Mouse (Mus musculus) CD4-positive helper T cell, adult 2 months (primary cell): ENCODE data around the gene Arhgap15.
A peak's percentile ranks its signal among the peaks of the same experiment; 100 is the strongest.

Source experiments
- DNase-seq: peaks from one replicate; pipeline ENCODE4 v3.0.0-alpha.2; 2012; ENCODE audit warnings: low read depth, missing footprints, low spot score

Gene Arhgap15

GRCm38 (mm10) chr2:44300466-44300865 is 551.8 kb downstream of the Arhgap15 start:
- no peak for DNase-seq

- DNase-seq: no peak
These were observed 555.8 kb downstream of the Arhgap15 start for GRCm38 (mm10) chr2:44304261-44304970.

- no peak for DNase-seq
These were observed 556.6 kb downstream of the Arhgap15 start for GRCm38 (mm10) chr2:44304971-44305808.

GRCm38 (mm10) chr2:44306137-44306536 is 557.5 kb downstream of the Arhgap15 start:
- no peak for DNase-seq

GRCm38 (mm10) chr2:44309124-44309523 is 560.5 kb downstream of the Arhgap15 start:
- DNase-seq: no peak

- DNase-seq: no peak
These were observed 560.9 kb downstream of the Arhgap15 start for GRCm38 (mm10) chr2:44309556-44309955.

GRCm38 (mm10) chr2:44310095-44310748 is 561.6 kb downstream of the Arhgap15 start:
- DNase-seq: no peak

- DNase-seq: no peak
These were observed 562.6 kb downstream of the Arhgap15 start for GRCm38 (mm10) chr2:44311216-44311615.

GRCm38 (mm10) chr2:44313573-44313972 is 564.9 kb downstream of the Arhgap15 start:
- DNase-seq: no peak

- no peak for DNase-seq
These were observed 569.8 kb downstream of the Arhgap15 start for GRCm38 (mm10) chr2:44318436-44318835.

GRCm38 (mm10) chr2:44319479-44319878 is 570.9 kb downstream of the Arhgap15 start:
- no peak for DNase-seq

GRCm38 (mm10) chr2:44323813-44324212 is 575.2 kb downstream of the Arhgap15 start:
- no peak for DNase-seq

- DNase-seq: no peak
These were observed 584.7 kb downstream of the Arhgap15 start for GRCm38 (mm10) chr2:44333295-44333694.

- no peak for DNase-seq
These were observed 585.4 kb downstream of the Arhgap15 start for GRCm38 (mm10) chr2:44334006-44334405.

GRCm38 (mm10) chr2:44334517-44334916 is 585.9 kb downstream of the Arhgap15 start:
- DNase-seq: no peak

- peak; percentile 15 for DNase-seq
These were observed 588.2 kb downstream of the Arhgap15 start for GRCm38 (mm10) chr2:44336720-44337354.

- no peak for DNase-seq
These were observed 589.8 kb downstream of the Arhgap15 start for GRCm38 (mm10) chr2:44338467-44338866.

GRCm38 (mm10) chr2:44341091-44341571 is 592.5 kb downstream of the Arhgap15 start:
- no peak for DNase-seq

- peak; percentile 67 for DNase-seq
These were observed 596.2 kb downstream of the Arhgap15 start for GRCm38 (mm10) chr2:44344861-44345260.

- DNase-seq: peak; percentile 61
These were observed 596.8 kb downstream of the Arhgap15 start for GRCm38 (mm10) chr2:44345325-44345945.

- no peak for DNase-seq
These were observed 597.6 kb downstream of the Arhgap15 start for GRCm38 (mm10) chr2:44346184-44346583.
